Mouse (Mus musculus): ENCODE measurements at regions not wholly inside any gene's neighbourhood (a gene's known extent, or its start where the extent isn't known, plus 50 kb on each side); places are given as distances from the start of the nearest gene placed in this dataset.

GRCm38 (mm10) chr13:112073519-112074406 is 214.5 kb upstream of the Ankrd55 start:
- no peak for DNase-seq (ENCODE audit: low spot score)

- DNase-seq (ENCODE audit: low spot score) = no peak
These were observed 212.3 kb upstream of the Ankrd55 start for GRCm38 (mm10) chr13:112075847-112076479.

GRCm38 (mm10) chr13:112078088-112078487 is 210.2 kb upstream of the Ankrd55 start:
- no peak for DNase-seq (ENCODE audit: low spot score)

- no peak for DNase-seq (ENCODE audit: low spot score)
These were observed 206.3 kb upstream of the Ankrd55 start for GRCm38 (mm10) chr13:112081935-112082334.

- DNase-seq (ENCODE audit: low spot score) = no peak
These were observed 203.6 kb upstream of the Ankrd55 start for GRCm38 (mm10) chr13:112084484-112085278.

- peak; percentile 27 for DNase-seq (ENCODE audit: low spot score)
These were observed 199.9 kb upstream of the Ankrd55 start for GRCm38 (mm10) chr13:112088312-112088771.

GRCm38 (mm10) chr13:112090737-112091136 is 197.5 kb upstream of the Ankrd55 start:
- no peak for DNase-seq (ENCODE audit: low spot score)

GRCm38 (mm10) chr13:112095595-112096139 is 192.6 kb upstream of the Ankrd55 start:
- DNase-seq (ENCODE audit: low spot score) = no peak

GRCm38 (mm10) chr13:112099953-112100591 is 188.2 kb upstream of the Ankrd55 start:
- peak; percentile 20 for DNase-seq (ENCODE audit: low spot score)

- DNase-seq (ENCODE audit: low spot score) = peak; percentile 76
These were observed 187.4 kb upstream of the Ankrd55 start for GRCm38 (mm10) chr13:112100592-112101420.

- DNase-seq (ENCODE audit: low spot score) = no peak
These were observed 186.9 kb upstream of the Ankrd55 start for GRCm38 (mm10) chr13:112101421-112101756.

- no peak for DNase-seq (ENCODE audit: low spot score)
These were observed 182.3 kb upstream of the Ankrd55 start for GRCm38 (mm10) chr13:112105953-112106352.

GRCm38 (mm10) chr13:112114741-112115201 is 173.5 kb upstream of the Ankrd55 start:
- no peak for DNase-seq (ENCODE audit: low spot score)

- no peak for DNase-seq (ENCODE audit: low spot score)
These were observed 172.0 kb upstream of the Ankrd55 start for GRCm38 (mm10) chr13:112116101-112116726.

- no peak for DNase-seq (ENCODE audit: low spot score)
These were observed 169.7 kb upstream of the Ankrd55 start for GRCm38 (mm10) chr13:112118564-112118963.

GRCm38 (mm10) chr13:112119611-112120041 is 168.6 kb upstream of the Ankrd55 start:
- no peak for DNase-seq (ENCODE audit: low spot score)

- DNase-seq (ENCODE audit: low spot score) = no peak
These were observed 167.9 kb upstream of the Ankrd55 start for GRCm38 (mm10) chr13:112120346-112120745.

GRCm38 (mm10) chr13:112121110-112121509 is 167.1 kb upstream of the Ankrd55 start:
- no peak for DNase-seq (ENCODE audit: low spot score)

GRCm38 (mm10) chr13:112122842-112123373 is 165.3 kb upstream of the Ankrd55 start:
- no peak for DNase-seq (ENCODE audit: low spot score)

Measured in retina, embryonic 14.5 days (tissue).